Mouse (Mus musculus) stomach, embryonic 15.5 days (tissue): ENCODE measurements around the gene Ripor1. TPM values are rescaled to one million over a fixed set of nuclear protein-coding genes. Genes with fewer than 3 reads are reported as not detected.

Experiments
- ATAC-seq: fragments of 200-750 bp; cut with Nextera tagmentation; 2 replicates; pipeline ENCODE4 v1.8.0; 2017; ENCODE audit warnings: low read depth, moderate number of reproducible peaks, moderate TSS enrichment; ENCODE audit not compliant: insufficient read depth, low FRiP score
- H3K27ac ChIP-seq: fragments of 300-500 bp; sonication (generic); 2 replicates; pipeline ENCODE4 v1.5.1; 2015; ENCODE audit warnings: mild to moderate bottlenecking, inconsistent platforms
- H3K27me3 ChIP-seq: fragments of 300-500 bp; sonication (generic); replicated peaks from 2 replicates; pipeline ENCODE4 v1.6.1; 2015; ENCODE audit warnings: inconsistent platforms
- H3K36me3 ChIP-seq: fragments of 300-500 bp; sonication (generic); 2 replicates; pipeline ENCODE4 v1.6.1; 2015; ENCODE audit warnings: inconsistent platforms
- H3K4me1 ChIP-seq: fragments of 300-500 bp; sonication (generic); 2 replicates; pipeline ENCODE4 v1.6.1; 2015; ENCODE audit warnings: inconsistent platforms
- H3K4me2 ChIP-seq: fragments of 300-500 bp; sonication (generic); 2 replicates; pipeline ENCODE4 v1.6.1; 2015; ENCODE audit warnings: mild to moderate bottlenecking, inconsistent platforms
- H3K4me3 ChIP-seq: fragments of 300-500 bp; sonication (generic); replicated peaks from 2 replicates; pipeline ENCODE4 v1.5.1; 2015; ENCODE audit warnings: inconsistent platforms
- H3K9ac ChIP-seq: fragments of 300-500 bp; sonication (generic); 2 replicates; pipeline ENCODE4 v1.6.1; 2015; ENCODE audit warnings: inconsistent platforms
- H3K9me3 ChIP-seq: fragments of 300-500 bp; sonication (generic); 2 replicates; pipeline ENCODE4 v1.6.1; 2016; ENCODE audit warnings: inconsistent platforms
- WGBS: fragments of 180-500 bp; shearing (Covaris S2); methylation state at CpG from one replicate; pipeline ENCODE4 v1.1.7; 2015; 5-methylcytosine and 5-hydroxymethylcytosine counted together
- polyA plus RNA-seq: library from polyadenylated mRNA; unstranded; fragments of >200 nt; fragmentation: Nextera tagmentation; extraction: Ambion mirVana; gene quantifications from 2 replicates; pipeline ENCODE4 v1.2.1, GENCODE M21; 2015

The Ripor1 gene
- polyA plus RNA-seq, 1 experiment from 2014 or later, result 21.0 TPM

GRCm38 (mm10) chr8:105636018-105636962, 31.2 kb downstream of the Ripor1 start, which contains the start of gene Ctcf:
Gene Ctcf, plus strand, starts transcription at chr8:105636568.
- Histone ChIP-seq H3K27ac (peak within 1 kb of the TSS; percentile 100), H3K4me3 (peak within 1 kb of the TSS; percentile 89), H3K4me1 (peaks cover 19% of the 10 kb centered on the region), H3K9ac (peak within 1 kb of the TSS; percentile 97), H3K4me2 (peak within 1 kb of the TSS; percentile 92), H3K36me3 (no peaks in the 10 kb centered on the region), H3K9me3 (no peaks in the 10 kb centered on the region), H3K27me3 (no peaks in the 10 kb centered on the region)
- under 1% methylated on average over 104 of the region's 126 CpGs for WGBS
- ATAC-seq, result peak; percentile 94

GRCm38 (mm10) chr8:105636963-105637510, 32.0 kb downstream of the Ripor1 start, which contains the start of gene Agrp:
Gene Agrp, minus strand, starts transcription at chr8:105637393.
- peak within 1 kb of the TSS; percentile 97 for H3K9ac ChIP-seq
- peak within 1 kb of the TSS; percentile 92 for H3K4me2 ChIP-seq
- peak within 1 kb of the TSS; percentile 100 for H3K27ac ChIP-seq
- WGBS, result 0% methylated on average over 63 of the region's 63 CpGs
- H3K9me3 ChIP-seq, result no peaks in the 10 kb centered on the region
- H3K4me1 ChIP-seq, result peaks cover 19% of the 10 kb centered on the region
- no peaks in the 10 kb centered on the region for H3K27me3 ChIP-seq
- no peaks in the 10 kb centered on the region for H3K36me3 ChIP-seq
- H3K4me3 ChIP-seq, result peak within 1 kb of the TSS; percentile 89
- peak; percentile 5; the same call in 1 of the 2 replicates for ATAC-seq

GRCm38 (mm10) chr8:105637601-105638041, 32.6 kb downstream of the Ripor1 start:
- H3K4me2 ChIP-seq, result peak overlapping the region; percentile 73
- peaks cover 19% of the 10 kb centered on the region for H3K4me1 ChIP-seq
- peak overlapping the region; percentile 97 for H3K9ac ChIP-seq
- H3K27me3 ChIP-seq, result no peaks in the 10 kb centered on the region
- H3K9me3 ChIP-seq, result no peaks in the 10 kb centered on the region
- WGBS, result under 1% methylated on average over 11 of the region's 11 CpGs
- peak overlapping the region; percentile 89 for H3K4me3 ChIP-seq
- H3K27ac ChIP-seq, result peak overlapping the region; percentile 100
- ATAC-seq, result no peak
- no peaks in the 10 kb centered on the region for H3K36me3 ChIP-seq

- Histone ChIP-seq H3K27ac (peak overlapping the region; percentile 40; the same call in 1 of the 2 replicates), H3K9ac (no peak overlapping the region), H3K36me3 (peaks cover 2% of the 10 kb centered on the region; the same call in 1 of the 2 replicates), H3K27me3 (no peaks in the 10 kb centered on the region), H3K9me3 (no peaks in the 10 kb centered on the region), H3K4me1 (peaks cover 19% of the 10 kb centered on the region), H3K4me3 (peak overlapping the region; percentile 19; the same call in 1 of the 2 replicates), H3K4me2 (peak overlapping the region; percentile 73)
- ATAC-seq, result no peak
- 75% methylated on average over 4 of the region's 4 CpGs for WGBS
Measured at GRCm38 (mm10) chr8:105638510-105638909, 33.5 kb downstream of the Ripor1 start.

- H3K27ac ChIP-seq, result 0 out of 2 replicates have a peak overlapping the region, but pooled peaks have one; percentile 13
- no peak overlapping the region for H3K4me2 ChIP-seq
- no peak overlapping the region for H3K4me3 ChIP-seq
- no peak overlapping the region for H3K9ac ChIP-seq
- H3K36me3 ChIP-seq, result peaks cover 5% of the 10 kb centered on the region; the same call in 1 of the 2 replicates
- H3K9me3 ChIP-seq, result no peaks in the 10 kb centered on the region
- ATAC-seq, result no peak
- WGBS, result 63% methylated on average over 1 of the region's 1 CpGs
- peaks cover 18% of the 10 kb centered on the region for H3K4me1 ChIP-seq
- no peaks in the 10 kb centered on the region for H3K27me3 ChIP-seq
Measured at GRCm38 (mm10) chr8:105639835-105640234, 34.8 kb downstream of the Ripor1 start.

GRCm38 (mm10) chr8:105640511-105640910, 35.5 kb downstream of the Ripor1 start:
- Histone ChIP-seq H3K9me3 (no peaks in the 10 kb centered on the region), H3K4me3 (no peak overlapping the region), H3K27me3 (no peaks in the 10 kb centered on the region), H3K36me3 (peaks cover 9% of the 10 kb centered on the region; the same call in 1 of the 2 replicates), H3K27ac (no peak overlapping the region), H3K4me2 (no peak overlapping the region), H3K9ac (no peak overlapping the region), H3K4me1 (peaks cover 12% of the 10 kb centered on the region)
- ATAC-seq, result no peak
- 60% methylated on average over 2 of the region's 2 CpGs for WGBS

GRCm38 (mm10) chr8:105645205-105645604, 40.1 kb downstream of the Ripor1 start:
- WGBS, result 90% methylated on average over 1 of the region's 1 CpGs
- no peaks in the 10 kb centered on the region for H3K9me3 ChIP-seq
- H3K4me1 ChIP-seq, result no peaks in the 10 kb centered on the region
- peaks cover 18% of the 10 kb centered on the region for H3K36me3 ChIP-seq
- no peak overlapping the region for H3K4me3 ChIP-seq
- H3K9ac ChIP-seq, result no peak overlapping the region
- no peak overlapping the region for H3K27ac ChIP-seq
- no peak for ATAC-seq
- H3K27me3 ChIP-seq, result no peaks in the 10 kb centered on the region
- H3K4me2 ChIP-seq, result no peak overlapping the region

GRCm38 (mm10) chr8:105648929-105649328, 43.9 kb downstream of the Ripor1 start:
- no peak overlapping the region for H3K27ac ChIP-seq
- no peaks in the 10 kb centered on the region for H3K27me3 ChIP-seq
- H3K4me2 ChIP-seq, result no peak overlapping the region
- ATAC-seq, result no peak
- no peak overlapping the region for H3K4me3 ChIP-seq
- peaks cover 20% of the 10 kb centered on the region for H3K36me3 ChIP-seq
- no peaks in the 10 kb centered on the region for H3K9me3 ChIP-seq
- 89% methylated on average over 1 of the region's 1 CpGs for WGBS
- H3K4me1 ChIP-seq, result no peaks in the 10 kb centered on the region
- H3K9ac ChIP-seq, result no peak overlapping the region

GRCm38 (mm10) chr8:105657641-105658040, 52.6 kb downstream of the Ripor1 start:
- H3K36me3 ChIP-seq, result peaks cover 7% of the 10 kb centered on the region; the same call in 1 of the 2 replicates
- H3K4me2 ChIP-seq, result no peak overlapping the region
- H3K9me3 ChIP-seq, result no peaks in the 10 kb centered on the region
- no peak overlapping the region for H3K9ac ChIP-seq
- no peak overlapping the region for H3K27ac ChIP-seq
- no peaks in the 10 kb centered on the region for H3K4me1 ChIP-seq
- no peak for ATAC-seq
- no peak overlapping the region for H3K4me3 ChIP-seq
- H3K27me3 ChIP-seq, result no peaks in the 10 kb centered on the region

GRCm38 (mm10) chr8:105661167-105661566, 56.1 kb downstream of the Ripor1 start:
- Histone ChIP-seq H3K4me3 (no peak overlapping the region), H3K27ac (no peak overlapping the region), H3K9me3 (no peaks in the 10 kb centered on the region), H3K4me2 (no peak overlapping the region), H3K36me3 (peaks cover 19% of the 10 kb centered on the region), H3K9ac (no peak overlapping the region), H3K4me1 (no peaks in the 10 kb centered on the region), H3K27me3 (no peaks in the 10 kb centered on the region)
- WGBS, result 77% methylated on average over 3 of the region's 3 CpGs
- no peak for ATAC-seq
